Mouse (Mus musculus): Measurements from ENCODE around the gene Esrra.

The Esrra gene

GRCm38 (mm10) chr19:6940396-6941351 is 19.1 kb upstream of the Esrra start:
- DNase-seq = peak; percentile 51

- DNase-seq = no peak
These were observed 17.7 kb upstream of the Esrra start for GRCm38 (mm10) chr19:6939106-6940002.

- peak; percentile 69 for DNase-seq
These were observed 16.2 kb upstream of the Esrra start for GRCm38 (mm10) chr19:6937541-6938465.

- DNase-seq = no peak
These were observed 14.7 kb upstream of the Esrra start for GRCm38 (mm10) chr19:6936299-6936698.

GRCm38 (mm10) chr19:6934195-6934977 is 12.8 kb upstream of the Esrra start, which contains the start of gene Kcnk4:
TSS of gene Kcnk4 (minus strand) at chr19:6934515.
- DNase-seq = no peak

- peak; percentile 70 for DNase-seq
These were observed 12.0 kb upstream of the Esrra start for GRCm38 (mm10) chr19:6933436-6934194.

GRCm38 (mm10) chr19:6933102-6933435 is 11.5 kb upstream of the Esrra start:
- no peak for DNase-seq

GRCm38 (mm10) chr19:6932018-6932417 is 10.4 kb upstream of the Esrra start:
- no peak for DNase-seq

GRCm38 (mm10) chr19:6931002-6931401 is 9.4 kb upstream of the Esrra start:
- no peak for DNase-seq

GRCm38 (mm10) chr19:6928080-6928479 is 6.5 kb upstream of the Esrra start:
- DNase-seq = no peak

- no peak for DNase-seq
These were observed 5.1 kb upstream of the Esrra start for GRCm38 (mm10) chr19:6926559-6927255.

- no peak for DNase-seq
These were observed 4.2 kb upstream of the Esrra start for GRCm38 (mm10) chr19:6925611-6926329.

GRCm38 (mm10) chr19:6925307-6925573 is 3.6 kb upstream of the Esrra start, which contains the start of gene Catsperz:
TSS of gene Catsperz (minus strand) at chr19:6925380.
- no peak for DNase-seq

GRCm38 (mm10) chr19:6924461-6925306 is 3.1 kb upstream of the Esrra start:
- peak; percentile 87 for DNase-seq

- no peak for DNase-seq
These were observed 1.5 kb upstream of the Esrra start for GRCm38 (mm10) chr19:6922901-6923735.

GRCm38 (mm10) chr19:6920741-6921636 is 624 bp downstream of the Esrra start:
- DNase-seq = peak; percentile 72

All from cerebellum, adult 11 months (tissue).